Mouse (Mus musculus) heart, embryonic 11.5 days (tissue): ENCODE measurements around the gene Kif22. TPM values are rescaled to one million over a fixed set of nuclear protein-coding genes. Genes with fewer than 3 reads are reported as not detected.

Experiments used
- ATAC-seq: fragments of 200-750 bp; cut with Nextera tagmentation; replicated peaks from 2 replicates; pipeline ENCODE4 v1.8.0; 2017; ENCODE audit warnings: moderate library complexity; ENCODE audit not compliant: insufficient number of reproducible peaks, low FRiP score, low TSS enrichment
- H3K27ac ChIP-seq: fragments of 300-500 bp; sonication (generic); 2 replicates; pipeline ENCODE4 v1.5.1; 2014; ENCODE audit warnings: mild to moderate bottlenecking, low read depth, low read length
- H3K27me3 ChIP-seq: fragments of 300-500 bp; sonication (generic); 2 replicates; pipeline ENCODE4 v1.6.1; 2014; ENCODE audit warnings: mild to moderate bottlenecking, low read length, mixed read lengths; ENCODE audit not compliant: control insufficient read depth, insufficient read depth
- H3K36me3 ChIP-seq: fragments of 300-500 bp; sonication (generic); 2 replicates; pipeline ENCODE4 v1.6.1; 2014; ENCODE audit warnings: mild to moderate bottlenecking, low read length, moderate library complexity, mixed read lengths; ENCODE audit not compliant: control insufficient read depth, insufficient read depth
- H3K4me1 ChIP-seq: fragments of 300-500 bp; sonication (generic); 2 replicates; pipeline ENCODE4 v1.6.1; 2014; ENCODE audit warnings: low read length; ENCODE audit not compliant: control insufficient read depth, insufficient read depth
- H3K4me2 ChIP-seq: fragments of 300-500 bp; sonication (generic); 2 replicates; pipeline ENCODE4 v1.6.1; 2014; ENCODE audit warnings: mild to moderate bottlenecking, moderate library complexity
- H3K4me3 ChIP-seq: fragments of 300-500 bp; sonication (generic); 2 replicates; pipeline ENCODE4 v1.5.1; 2014; ENCODE audit warnings: low read depth, low read length
- H3K9ac ChIP-seq: fragments of 300-500 bp; sonication (generic); 2 replicates; pipeline ENCODE4 v1.6.1; 2014; ENCODE audit warnings: mild to moderate bottlenecking, low read depth, low read length, moderate library complexity
- H3K9me3 ChIP-seq: fragments of 300-500 bp; sonication (generic); replicated peaks from 2 replicates; pipeline ENCODE4 v1.6.1; 2016; ENCODE audit warnings: low read length; ENCODE audit not compliant: control insufficient read depth
- whole genome bisulfite sequencing: fragments of 180-500 bp; shearing (Covaris S2); extraction: QIAGEN DNeasy Blood & Tissue Kit; methylation state at CpG from one replicate; pipeline ENCODE4 v1.1.7; 2014; ENCODE audit not compliant: insufficient replicate concordance; 5-methylcytosine and 5-hydroxymethylcytosine counted together
- polyA plus RNA-seq: library from polyadenylated mRNA; unstranded; fragments of >200 nt; fragmentation: Nextera tagmentation; extraction: Ambion mirVana; gene quantifications from 2 replicates; pipeline ENCODE4 v1.2.1, GENCODE M21; 2014

The Kif22 gene
- polyA plus RNA-seq, 1 experiment from 2014 or later = 103 TPM

DNA sequence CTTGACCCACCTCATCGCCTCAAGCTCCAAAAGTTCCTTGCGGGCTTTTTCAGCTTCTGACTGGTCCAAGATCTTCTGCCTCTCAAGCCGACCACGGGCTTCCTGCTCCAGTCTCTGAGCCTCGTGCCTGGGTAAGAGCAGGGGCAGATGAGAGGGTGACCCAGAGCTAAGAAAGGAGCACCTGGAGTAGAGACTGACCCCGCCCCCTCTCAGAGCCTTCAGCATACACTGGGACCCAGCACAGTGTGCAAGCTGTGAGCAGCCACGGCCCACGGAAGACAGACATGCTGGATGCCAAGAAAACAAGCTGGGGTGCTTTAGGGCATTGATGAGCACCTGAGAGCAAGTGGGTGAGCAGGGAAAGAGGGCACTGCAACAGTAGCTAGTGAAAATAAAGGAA is 53.5 kb downstream of the Kif22 start:
- Histone ChIP-seq H3K27me3 (no peaks in the 10 kb centered on the region), H3K27ac (no peak overlapping the region), H3K4me3 (no peak overlapping the region), H3K9me3 (no peaks in the 10 kb centered on the region), H3K4me1 (peaks cover 3% of the 10 kb centered on the region; the same call in 1 of the 2 replicates), H3K36me3 (no peaks in the 10 kb centered on the region), H3K9ac (no peak overlapping the region), H3K4me2 (no peak overlapping the region)
- no peak for ATAC-seq
- WGBS = 63% methylated on average over 8 of the region's 8 CpGs

GRCm38 (mm10) chr7:126986319-126986718 is 56.0 kb downstream of the Kif22 start:
- H3K4me2 ChIP-seq = no peak overlapping the region
- H3K4me1 ChIP-seq = peaks cover 3% of the 10 kb centered on the region; the same call in 1 of the 2 replicates
- WGBS = 47% methylated on average over 9 of the region's 9 CpGs
- no peak overlapping the region for H3K27ac ChIP-seq
- no peak for ATAC-seq
- H3K9me3 ChIP-seq = no peaks in the 10 kb centered on the region
- H3K27me3 ChIP-seq = no peaks in the 10 kb centered on the region
- H3K36me3 ChIP-seq = no peaks in the 10 kb centered on the region
- no peak overlapping the region for H3K4me3 ChIP-seq
- no peak overlapping the region for H3K9ac ChIP-seq

DNA sequence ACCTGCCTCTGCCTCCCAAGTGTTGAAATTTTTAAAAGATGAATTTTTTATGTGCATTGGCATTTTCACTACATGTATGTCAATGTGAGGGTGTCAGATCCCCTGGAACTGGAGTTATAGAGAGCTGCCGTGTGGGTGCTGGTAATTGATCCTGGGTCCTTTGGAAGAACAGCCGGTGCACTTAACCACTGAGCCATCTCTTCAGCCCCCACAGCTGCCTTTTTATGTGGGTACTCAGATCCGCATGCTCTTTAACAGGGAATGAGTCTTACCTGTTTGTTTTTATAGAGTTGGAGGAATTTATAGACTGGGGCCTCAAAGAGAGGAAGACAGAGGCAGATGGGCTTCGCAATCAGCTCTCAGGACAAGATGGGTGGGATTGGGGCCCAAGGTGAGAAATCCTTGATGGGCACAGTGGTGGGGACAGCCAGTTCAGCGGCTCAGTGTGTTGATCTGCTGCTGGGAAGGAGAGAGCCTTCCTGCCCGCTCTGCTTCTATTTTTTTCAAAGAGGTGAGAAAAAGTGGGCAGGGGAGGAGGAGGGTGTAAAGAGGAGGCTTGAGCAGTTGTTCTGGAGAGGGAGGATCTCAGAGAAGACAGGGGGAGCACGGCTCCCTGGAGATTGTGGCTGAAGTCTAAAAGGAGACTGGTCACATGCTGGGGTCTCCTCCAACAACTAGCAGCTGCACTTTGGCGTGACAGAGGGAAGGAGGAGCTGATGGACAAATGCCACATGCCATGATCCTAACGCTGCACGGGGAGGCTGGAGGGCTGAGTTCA is 57.4 kb downstream of the Kif22 start:
- 29% methylated on average over 10 of the region's 10 CpGs for WGBS
- H3K4me1 ChIP-seq = peaks cover 3% of the 10 kb centered on the region; the same call in 1 of the 2 replicates
- no peaks in the 10 kb centered on the region for H3K27me3 ChIP-seq
- no peaks in the 10 kb centered on the region for H3K9me3 ChIP-seq
- H3K36me3 ChIP-seq = 0 out of 2 replicates have a peak, but pooled peaks cover 2% of the 10 kb centered on the region
- no peak overlapping the region for H3K27ac ChIP-seq
- no peak overlapping the region for H3K4me3 ChIP-seq
- no peak overlapping the region for H3K4me2 ChIP-seq
- H3K9ac ChIP-seq = 0 out of 2 replicates have a peak overlapping the region, but pooled peaks have one; percentile 5
- no peak for ATAC-seq

DNA sequence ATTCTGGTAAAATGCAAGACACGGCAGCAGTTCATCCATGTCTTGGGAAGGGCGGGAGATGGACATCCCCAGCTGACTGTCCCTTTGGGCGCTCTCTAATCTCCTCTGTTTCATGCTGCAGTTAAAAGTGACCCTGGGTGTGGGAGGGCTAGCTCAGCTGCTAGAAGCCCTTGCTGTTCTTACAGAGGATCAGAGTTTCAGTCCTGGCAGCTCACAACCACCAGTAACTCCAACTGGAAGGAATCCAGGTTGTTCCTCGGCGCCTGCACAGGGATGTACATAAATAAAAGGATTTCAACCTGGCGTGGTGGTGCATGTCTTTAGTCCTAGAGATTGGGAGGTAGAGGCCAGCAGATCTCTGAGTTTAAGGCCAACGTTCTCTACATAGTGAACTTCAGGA is 59.2 kb downstream of the Kif22 start:
- WGBS = 83% methylated on average over 7 of the region's 7 CpGs
- no peaks in the 10 kb centered on the region for H3K9me3 ChIP-seq
- H3K36me3 ChIP-seq = peaks cover 16% of the 10 kb centered on the region; the same call in 1 of the 2 replicates
- H3K27ac ChIP-seq = no peak overlapping the region
- no peak for ATAC-seq
- no peaks in the 10 kb centered on the region for H3K27me3 ChIP-seq
- H3K4me1 ChIP-seq = peaks cover 3% of the 10 kb centered on the region; the same call in 1 of the 2 replicates
- no peak overlapping the region for H3K4me2 ChIP-seq
- H3K9ac ChIP-seq = no peak overlapping the region
- no peak overlapping the region for H3K4me3 ChIP-seq

DNA sequence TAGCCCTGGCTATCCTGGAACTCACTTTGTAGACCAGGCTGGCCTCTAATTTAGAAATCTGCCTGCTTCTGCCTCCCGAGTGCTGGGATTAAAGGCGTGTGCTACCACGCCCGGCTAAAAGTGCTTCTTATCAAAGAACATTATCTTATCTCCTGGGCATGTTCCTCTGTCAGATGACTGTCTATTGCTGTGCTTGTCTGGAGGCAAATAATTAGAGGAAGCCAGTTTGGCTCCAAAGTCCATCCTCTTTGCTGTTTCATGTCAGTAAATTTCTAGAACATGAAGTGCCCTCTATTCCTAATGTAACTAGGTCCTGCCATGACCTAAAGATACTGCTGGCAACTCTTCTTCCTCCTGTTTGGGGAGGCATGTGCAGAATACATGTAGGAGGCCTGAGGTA is 60.2 kb downstream of the Kif22 start:
- H3K9ac ChIP-seq = no peak overlapping the region
- ATAC-seq = no peak
- no peaks in the 10 kb centered on the region for H3K27me3 ChIP-seq
- peaks cover 17% of the 10 kb centered on the region; the same call in 1 of the 2 replicates for H3K36me3 ChIP-seq
- peaks cover 6% of the 10 kb centered on the region; the same call in 1 of the 2 replicates for H3K4me1 ChIP-seq
- no peak overlapping the region for H3K4me2 ChIP-seq
- WGBS = 65% methylated on average over 4 of the region's 4 CpGs
- H3K27ac ChIP-seq = no peak overlapping the region
- no peaks in the 10 kb centered on the region for H3K9me3 ChIP-seq
- H3K4me3 ChIP-seq = no peak overlapping the region

DNA sequence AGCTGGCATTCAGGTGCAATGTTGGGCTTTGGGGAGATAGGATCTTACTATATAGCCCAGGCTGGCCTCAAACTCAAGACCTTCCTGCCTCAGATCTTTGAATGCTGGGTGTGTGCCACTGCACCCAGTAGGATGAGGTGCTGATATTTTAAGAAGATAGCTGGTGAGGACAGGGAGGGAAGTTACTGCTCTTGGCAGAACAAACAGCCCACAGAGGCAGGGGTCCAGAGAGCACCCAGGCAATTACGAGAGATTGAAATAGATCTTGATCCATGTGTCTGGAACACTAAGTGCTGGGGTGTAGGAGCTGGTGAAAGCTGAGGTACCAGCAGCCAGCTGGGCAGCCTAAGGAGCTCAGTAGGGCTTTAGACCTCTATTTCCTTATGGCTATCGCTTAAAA is 60.7 kb downstream of the Kif22 start:
- Histone ChIP-seq H3K4me3 (no peak overlapping the region), H3K9me3 (no peaks in the 10 kb centered on the region), H3K9ac (no peak overlapping the region), H3K36me3 (peaks cover 17% of the 10 kb centered on the region; the same call in 1 of the 2 replicates), H3K27ac (no peak overlapping the region), H3K4me2 (no peak overlapping the region), H3K4me1 (peaks cover 7% of the 10 kb centered on the region; the same call in 1 of the 2 replicates), H3K27me3 (no peaks in the 10 kb centered on the region)
- WGBS = 79% methylated on average over 2 of the region's 2 CpGs
- ATAC-seq = no peak

- WGBS = 84% methylated on average over 6 of the region's 6 CpGs
- Histone ChIP-seq H3K4me3 (no peak overlapping the region), H3K9me3 (no peaks in the 10 kb centered on the region), H3K4me2 (no peak overlapping the region), H3K27me3 (no peaks in the 10 kb centered on the region), H3K4me1 (peaks cover 5% of the 10 kb centered on the region), H3K36me3 (peaks cover 17% of the 10 kb centered on the region; the same call in 1 of the 2 replicates), H3K9ac (no peak overlapping the region), H3K27ac (no peak overlapping the region)
- ATAC-seq = no peak
These were observed 63.4 kb downstream of the Kif22 start for GRCm38 (mm10) chr7:126978841-126979240.
